Mouse (Mus musculus): Measurements from ENCODE around the gene Sh3d19.

Sh3d19 gene

DNA sequence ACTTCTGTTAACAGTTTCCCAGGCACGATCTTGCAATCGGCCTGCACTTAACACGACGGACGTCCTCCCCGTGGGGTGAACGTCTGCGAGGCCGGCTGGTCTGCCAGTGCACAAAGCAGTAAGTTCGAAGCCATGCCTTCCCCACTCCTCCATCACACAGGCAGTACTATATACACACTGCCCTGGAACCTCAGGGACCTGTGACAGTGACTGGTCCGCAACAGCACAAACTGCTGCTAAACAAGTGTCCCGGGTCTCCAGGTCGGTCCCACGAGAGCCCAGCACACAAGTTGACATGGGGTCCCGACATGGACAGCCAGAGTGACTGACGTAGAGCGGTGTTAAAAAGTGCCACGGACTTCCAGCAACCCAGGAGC, 171.0 kb downstream of the Sh3d19 start:
- peak in 1 of 2 experiments; percentile 50 for DNase-seq

DNA sequence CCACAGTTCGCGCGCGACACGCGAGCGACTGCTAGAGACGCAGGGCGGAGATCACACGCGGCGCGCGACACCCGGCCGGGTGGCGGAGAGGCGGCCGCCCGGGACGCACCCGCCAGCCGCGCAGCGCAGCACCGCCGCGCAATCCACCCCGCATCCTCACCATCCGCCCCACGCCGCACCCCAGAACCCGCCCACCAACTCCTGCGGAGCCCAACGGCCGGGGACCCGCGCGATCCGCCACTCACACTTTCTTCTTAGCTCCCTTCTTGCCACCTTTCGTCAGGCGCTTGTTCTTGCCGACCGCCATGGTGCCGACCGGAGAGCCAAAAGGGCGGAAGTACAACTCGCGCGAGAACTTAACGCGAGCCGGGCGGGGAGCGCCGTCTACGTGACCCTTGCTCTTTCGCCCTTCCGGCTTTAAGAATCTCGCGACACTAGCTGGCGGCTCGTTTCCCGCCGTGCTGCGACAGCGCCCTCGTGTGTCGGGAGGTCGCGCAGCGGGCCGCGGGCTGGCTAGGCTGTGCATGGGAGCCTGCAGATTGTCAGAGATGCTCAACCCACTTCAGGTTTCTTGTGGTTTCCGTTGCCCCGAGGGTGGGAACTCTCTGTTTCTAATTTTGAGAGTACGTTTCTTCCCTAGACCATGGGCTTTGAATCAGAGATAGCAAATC, 171.5 kb downstream of the Sh3d19 start, which contains the start of gene Rps3a1:
TSS of gene Rps3a1 (minus strand) at position 440 of the 671 bp plus-strand sequence.
- peak; percentile 100 for DNase-seq

DNA sequence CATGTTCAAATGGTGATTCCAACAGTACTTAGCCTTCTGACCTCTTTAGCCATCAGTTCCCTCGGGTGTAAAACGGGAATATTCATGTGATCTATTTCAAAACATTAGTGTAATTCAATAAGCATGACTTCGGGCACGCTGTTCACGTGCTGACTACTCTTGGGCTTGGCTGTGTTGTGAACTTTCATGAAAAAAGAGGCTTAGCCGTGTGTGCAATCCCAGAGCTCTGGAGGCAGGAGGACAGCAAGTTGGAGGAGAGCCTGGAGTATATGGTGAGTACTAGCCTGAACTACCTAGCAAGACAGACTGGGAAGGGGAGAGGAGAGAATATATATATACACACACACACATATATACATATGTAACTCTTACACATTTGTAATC, 172.0 kb downstream of the Sh3d19 start:
- no peak for DNase-seq

DNA sequence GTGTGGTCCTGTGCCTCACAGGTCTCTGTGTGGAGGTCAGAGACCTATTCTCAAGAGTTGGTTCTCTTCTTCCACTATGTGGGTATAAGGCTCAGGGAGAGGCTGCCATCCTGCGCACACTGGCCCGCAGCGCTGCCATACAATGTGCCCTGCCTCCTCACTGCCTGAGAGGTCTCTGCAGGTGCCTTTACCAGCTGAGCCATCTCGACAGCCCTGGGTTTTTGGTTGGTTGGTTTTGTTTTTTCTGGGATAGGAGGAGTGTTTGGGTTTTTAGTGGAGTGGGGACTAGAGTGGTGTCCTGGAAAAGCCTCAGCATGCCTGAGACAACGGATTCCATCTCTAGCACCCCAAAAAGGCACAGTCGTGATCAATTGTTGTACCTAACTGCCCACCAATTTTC, 172.4 kb downstream of the Sh3d19 start:
- DNase-seq: no peak

- DNase-seq: no peak
Observed at GRCm38 (mm10) chr3:86149063-86149462, 178.2 kb downstream of the Sh3d19 start.

- no peak for DNase-seq
Observed at GRCm38 (mm10) chr3:86149521-86149920, 178.6 kb downstream of the Sh3d19 start.

DNA sequence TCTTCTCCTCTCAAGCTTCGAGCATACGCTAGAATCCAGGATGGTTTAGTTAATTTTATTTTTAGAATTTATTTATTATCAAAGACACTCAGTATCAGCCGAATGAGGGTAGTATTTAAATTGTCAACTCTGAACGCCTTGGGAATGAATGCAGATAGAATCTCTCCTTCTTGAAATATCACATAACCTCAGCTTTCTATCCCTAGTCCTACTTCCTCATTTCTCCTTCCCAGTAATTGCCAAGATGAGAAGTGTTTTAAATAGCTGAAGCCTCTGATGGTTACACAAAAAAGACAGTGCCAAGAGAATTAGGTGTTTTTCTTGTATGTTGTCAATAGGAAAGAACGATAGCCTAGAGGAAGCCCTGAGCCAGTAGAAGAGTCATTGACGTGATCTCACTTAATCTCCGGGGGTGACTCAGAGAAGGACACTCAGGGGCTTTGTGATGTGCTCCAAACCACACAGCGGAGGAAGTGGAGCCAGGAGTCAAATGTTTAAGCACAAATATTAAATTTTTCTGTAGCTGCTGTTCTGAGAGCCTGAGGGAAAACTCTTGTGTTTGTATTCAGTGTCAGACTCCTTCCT, 198.0 kb downstream of the Sh3d19 start:
- DNase-seq: no peak

DNA sequence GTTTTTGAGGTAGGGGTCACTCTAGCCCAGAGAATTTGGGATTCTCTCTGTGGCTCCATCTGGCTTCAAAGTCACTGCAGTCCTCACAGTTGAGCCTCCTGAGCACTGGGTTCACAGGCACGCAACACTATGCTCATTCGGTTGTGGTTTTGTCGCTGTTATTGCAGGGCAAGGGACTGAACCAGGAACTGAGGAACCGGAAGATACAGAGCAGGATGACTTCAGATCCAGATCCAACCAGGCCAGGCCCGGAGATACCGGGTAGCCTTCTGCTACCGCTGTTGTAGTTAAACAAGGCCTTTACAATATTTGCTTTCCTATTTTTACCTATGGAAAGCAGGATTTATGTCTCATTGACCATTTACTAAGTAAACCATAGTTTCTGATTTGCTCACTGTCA, 208.8 kb downstream of the Sh3d19 start:
- DNase-seq: no peak

All from cerebellum, postnatal 14 days (tissue).